Mouse (Mus musculus): ENCODE results near the gene Ppargc1a. TPM values are rescaled to one million over a fixed set of nuclear protein-coding genes. Genes with fewer than 3 reads are reported as not detected.

Gene Ppargc1a
- polyA plus RNA-seq, 1 experiment from 2014 or later = 8.1 TPM

- H3K27me3 ChIP-seq (replicated peaks; ENCODE audit: control insufficient read depth, insufficient read depth, low read length) = no peaks in the 10 kb centered on the region
- TF ChIP-seq CTCF (IDR thresholded peaks at IDR 0.05; ENCODE audit: low read depth) = no peak
- WGBS = 49% methylated on average over 4 of the region's 4 CpGs
- no peaks in the 10 kb centered on the region for H3K9me3 ChIP-seq (ENCODE audit: control insufficient read depth)
- no peak overlapping the region for H3K4me3 ChIP-seq (ENCODE audit: low read depth, low read length)
- no peak overlapping the region for H3K4me2 ChIP-seq (replicated peaks; ENCODE audit: low read depth)
- peak; percentile 8; the same call in 1 of the 2 replicates for ATAC-seq
- H3K36me3 ChIP-seq (ENCODE audit: control insufficient read depth, insufficient read depth) = no peaks in the 10 kb centered on the region
- peaks cover 3% of the 10 kb centered on the region; the same call in 1 of the 2 replicates for H3K4me1 ChIP-seq (replicated peaks; ENCODE audit: control insufficient read depth, insufficient read depth, low read length)
- H3K27ac ChIP-seq (ENCODE audit: low read depth, low read length) = no peak overlapping the region
- H3K9ac ChIP-seq (ENCODE audit: low read depth, low read length) = no peak overlapping the region
Observed at GRCm38 (mm10) chr5:51583030-51583429, 15.5 kb upstream of the Ppargc1a start.

DNA sequence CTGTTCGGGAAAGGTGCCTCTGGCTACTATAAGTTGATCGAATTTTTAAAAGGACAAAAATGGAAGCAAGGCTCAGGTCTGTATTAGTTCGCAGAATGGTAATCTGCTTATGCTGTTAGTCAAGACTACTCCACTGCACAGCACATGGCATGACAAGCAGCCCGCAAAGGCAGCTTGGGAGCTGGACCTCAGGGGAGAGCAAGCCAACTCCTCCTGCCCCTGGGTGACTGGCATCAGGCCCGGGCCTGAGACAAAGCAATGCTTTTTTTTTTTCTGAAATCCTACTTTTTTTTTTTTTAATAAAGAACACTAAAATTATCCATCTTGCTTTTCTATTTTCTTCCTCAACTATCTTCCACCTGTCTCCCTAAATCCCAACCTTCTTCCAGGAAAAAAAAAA lies 15.1 kb upstream of the Ppargc1a start:
- no peak overlapping the region for H3K9ac ChIP-seq (ENCODE audit: low read depth, low read length)
- no peaks in the 10 kb centered on the region for H3K27me3 ChIP-seq (replicated peaks; ENCODE audit: control insufficient read depth, insufficient read depth, low read length)
- no peak overlapping the region for H3K4me2 ChIP-seq (replicated peaks; ENCODE audit: low read depth)
- ATAC-seq = no peak
- WGBS = 87% methylated on average over 5 of the region's 5 CpGs
- no peak overlapping the region for H3K27ac ChIP-seq (ENCODE audit: low read depth, low read length)
- TF ChIP-seq CTCF (IDR thresholded peaks at IDR 0.05; ENCODE audit: low read depth) = no peak
- no peaks in the 10 kb centered on the region for H3K9me3 ChIP-seq (ENCODE audit: control insufficient read depth)
- no peaks in the 10 kb centered on the region for H3K36me3 ChIP-seq (ENCODE audit: control insufficient read depth, insufficient read depth)
- no peak overlapping the region for H3K4me3 ChIP-seq (ENCODE audit: low read depth, low read length)
- H3K4me1 ChIP-seq (replicated peaks; ENCODE audit: control insufficient read depth, insufficient read depth, low read length) = peaks cover 3% of the 10 kb centered on the region; the same call in 1 of the 2 replicates

GRCm38 (mm10) chr5:51577594-51577993 lies 10.1 kb upstream of the Ppargc1a start:
- ATAC-seq = no peak
- H3K27ac ChIP-seq (ENCODE audit: low read depth, low read length) = no peak overlapping the region

DNA sequence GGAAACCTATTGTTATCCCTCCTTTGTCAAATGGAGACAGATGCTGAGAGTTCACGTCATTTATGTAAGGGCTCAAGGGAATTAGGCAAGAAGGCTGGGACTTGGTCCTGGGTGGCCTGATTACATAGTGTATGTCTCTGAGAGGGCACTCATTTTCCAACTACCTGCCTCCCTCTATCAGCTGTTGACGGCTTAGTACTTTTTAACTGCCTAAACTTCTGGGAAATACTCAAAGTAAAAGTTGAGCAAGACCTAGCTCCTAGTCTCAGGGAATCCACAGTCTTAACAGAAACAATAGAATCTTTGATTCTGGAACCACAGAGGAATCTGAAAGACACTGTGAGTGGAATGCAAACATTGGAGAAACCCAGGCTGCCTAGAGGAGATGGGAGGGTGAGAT lies 6.2 kb upstream of the Ppargc1a start:
- Histone ChIP-seq H3K4me1 (replicated peaks; ENCODE audit: control insufficient read depth, insufficient read depth, low read length) (no peaks in the 10 kb centered on the region), H3K9ac (ENCODE audit: low read depth, low read length) (no peak overlapping the region), H3K9me3 (ENCODE audit: control insufficient read depth) (no peaks in the 10 kb centered on the region), H3K36me3 (ENCODE audit: control insufficient read depth, insufficient read depth) (no peaks in the 10 kb centered on the region), H3K4me2 (replicated peaks; ENCODE audit: low read depth) (no peak overlapping the region), H3K27me3 (replicated peaks; ENCODE audit: control insufficient read depth, insufficient read depth, low read length) (no peaks in the 10 kb centered on the region), H3K27ac (ENCODE audit: low read depth, low read length) (no peak overlapping the region), H3K4me3 (ENCODE audit: low read depth, low read length) (no peak overlapping the region)
- WGBS = 52% methylated on average over 2 of the region's 2 CpGs
- ATAC-seq = no peak
- no peak for TF ChIP-seq CTCF (IDR thresholded peaks at IDR 0.05; ENCODE audit: low read depth)

More at GRCm38 (mm10) chr5:51577594-51577993, 10.1 kb upstream of the Ppargc1a start:
- H3K9me3 ChIP-seq (ENCODE audit: control insufficient read depth) = no peaks in the 10 kb centered on the region
- WGBS = 88% methylated on average over 1 of the region's 1 CpGs
- H3K4me1 ChIP-seq (replicated peaks; ENCODE audit: control insufficient read depth, insufficient read depth, low read length) = no peaks in the 10 kb centered on the region
- no peak overlapping the region for H3K9ac ChIP-seq (ENCODE audit: low read depth, low read length)
- H3K36me3 ChIP-seq (ENCODE audit: control insufficient read depth, insufficient read depth) = no peaks in the 10 kb centered on the region
- TF ChIP-seq CTCF (IDR thresholded peaks at IDR 0.05; ENCODE audit: low read depth) = no peak
- H3K4me3 ChIP-seq (ENCODE audit: low read depth, low read length) = no peak overlapping the region
- no peaks in the 10 kb centered on the region for H3K27me3 ChIP-seq (replicated peaks; ENCODE audit: control insufficient read depth, insufficient read depth, low read length)
- H3K4me2 ChIP-seq (replicated peaks; ENCODE audit: low read depth) = no peak overlapping the region

DNA sequence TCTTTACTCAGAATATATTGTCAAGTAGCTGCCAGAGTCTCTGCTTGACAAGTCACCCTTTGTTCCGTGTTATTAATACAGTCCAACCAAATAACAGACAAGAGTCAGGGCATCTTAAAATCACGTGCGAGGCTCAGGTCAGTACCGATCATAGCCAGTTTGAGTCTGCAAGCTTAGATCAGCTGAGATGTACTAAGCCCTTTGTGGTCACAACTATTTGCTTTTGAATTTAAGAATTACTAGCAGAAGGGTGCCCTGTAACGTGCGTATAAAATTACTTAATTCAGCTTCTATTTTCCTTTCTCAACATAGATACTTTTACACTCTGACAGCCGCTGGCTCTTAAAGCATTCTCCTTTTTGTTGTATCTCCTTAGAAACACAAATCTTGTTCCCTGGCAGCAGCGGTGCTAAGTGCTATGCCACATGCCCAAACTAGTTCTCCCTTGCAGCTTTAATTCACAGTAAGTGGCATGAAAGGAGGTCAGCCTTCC lies 718 bp upstream of the Ppargc1a start:
- ATAC-seq = no peak
- 83% methylated on average over 8 of the region's 8 CpGs for WGBS
- no peaks in the 10 kb centered on the region for H3K36me3 ChIP-seq (ENCODE audit: control insufficient read depth, insufficient read depth)
- no peak overlapping the region for H3K27ac ChIP-seq (ENCODE audit: low read depth, low read length)
- no peak overlapping the region for H3K4me3 ChIP-seq (ENCODE audit: low read depth, low read length)
- H3K9ac ChIP-seq (ENCODE audit: low read depth, low read length) = no peak overlapping the region
- no peak for TF ChIP-seq CTCF (IDR thresholded peaks at IDR 0.05; ENCODE audit: low read depth)
- no peaks in the 10 kb centered on the region for H3K27me3 ChIP-seq (replicated peaks; ENCODE audit: control insufficient read depth, insufficient read depth, low read length)
- H3K4me1 ChIP-seq (replicated peaks; ENCODE audit: control insufficient read depth, insufficient read depth, low read length) = no peaks in the 10 kb centered on the region
- no peak overlapping the region for H3K4me2 ChIP-seq (replicated peaks; ENCODE audit: low read depth)
- H3K9me3 ChIP-seq (ENCODE audit: control insufficient read depth) = no peaks in the 10 kb centered on the region

- Histone ChIP-seq H3K9me3 (ENCODE audit: control insufficient read depth) (no peaks in the 10 kb centered on the region), H3K27me3 (replicated peaks; ENCODE audit: control insufficient read depth, insufficient read depth, low read length) (no peaks in the 10 kb centered on the region), H3K4me1 (replicated peaks; ENCODE audit: control insufficient read depth, insufficient read depth, low read length) (no peaks in the 10 kb centered on the region), H3K4me2 (replicated peaks; ENCODE audit: low read depth) (no peak overlapping the region), H3K36me3 (ENCODE audit: control insufficient read depth, insufficient read depth) (no peaks in the 10 kb centered on the region), H3K9ac (ENCODE audit: low read depth, low read length) (no peak overlapping the region), H3K4me3 (ENCODE audit: low read depth, low read length) (no peak overlapping the region), H3K27ac (ENCODE audit: low read depth, low read length) (no peak overlapping the region)
- peak; percentile 25; the same call in 1 of the 2 replicates for TF ChIP-seq CTCF (IDR thresholded peaks at IDR 0.05; ENCODE audit: low read depth)
- no peak for ATAC-seq
- 62% methylated on average over 2 of the region's 2 CpGs for WGBS
Observed at GRCm38 (mm10) chr5:51565672-51566071, 1.9 kb downstream of the Ppargc1a start.

DNA sequence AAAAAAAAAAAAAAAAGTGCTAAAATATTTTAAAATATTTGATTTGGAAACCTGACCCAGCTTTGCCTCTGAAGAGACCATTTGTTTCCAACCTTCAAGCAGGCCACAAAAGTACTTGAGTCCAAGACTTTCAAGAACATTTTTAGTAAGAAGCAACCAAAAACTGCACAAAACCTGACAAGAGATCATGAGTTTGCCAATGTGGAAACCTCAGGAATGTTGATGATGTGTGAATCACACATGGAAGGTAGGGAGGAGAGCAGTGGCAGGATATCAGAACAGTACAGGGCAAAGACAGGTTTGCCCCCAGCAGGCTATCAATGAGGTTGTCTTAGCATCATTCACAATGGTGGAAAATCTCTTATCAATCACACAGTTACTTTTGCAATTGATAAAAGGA lies 2.5 kb downstream of the Ppargc1a start:
- H3K27ac ChIP-seq (ENCODE audit: low read depth, low read length) = no peak overlapping the region
- H3K9ac ChIP-seq (ENCODE audit: low read depth, low read length) = no peak overlapping the region
- ATAC-seq = no peak
- no peaks in the 10 kb centered on the region for H3K36me3 ChIP-seq (ENCODE audit: control insufficient read depth, insufficient read depth)
- no peaks in the 10 kb centered on the region for H3K9me3 ChIP-seq (ENCODE audit: control insufficient read depth)
- H3K4me2 ChIP-seq (replicated peaks; ENCODE audit: low read depth) = no peak overlapping the region
- TF ChIP-seq CTCF (IDR thresholded peaks at IDR 0.05; ENCODE audit: low read depth) = no peak
- no peaks in the 10 kb centered on the region for H3K27me3 ChIP-seq (replicated peaks; ENCODE audit: control insufficient read depth, insufficient read depth, low read length)
- H3K4me1 ChIP-seq (replicated peaks; ENCODE audit: control insufficient read depth, insufficient read depth, low read length) = no peaks in the 10 kb centered on the region
- H3K4me3 ChIP-seq (ENCODE audit: low read depth, low read length) = no peak overlapping the region

Measured in intestine, postnatal 0 days (tissue).